Mouse (Mus musculus) stomach, embryonic 15.5 days (tissue): Measurements from ENCODE around the gene Cox4i1. TPM values are rescaled to one million over a fixed set of nuclear protein-coding genes. Genes with fewer than 3 reads are reported as not detected.
"Not testable (repeated sequence)": the region's sequence is repeated elsewhere in the genome, so short reads cannot be mapped to it uniquely, and the experiment has no call there.

Experiments used
- ATAC-seq: fragments of 200-750 bp; cut with Nextera tagmentation; 2 replicates; pipeline ENCODE4 v1.8.0; 2017; ENCODE audit warnings: low read depth, moderate number of reproducible peaks, moderate TSS enrichment; ENCODE audit not compliant: insufficient read depth, low FRiP score
- H3K27ac ChIP-seq: fragments of 300-500 bp; sonication (generic); 2 replicates; pipeline ENCODE4 v1.5.1; 2015; ENCODE audit warnings: mild to moderate bottlenecking, inconsistent platforms
- H3K27me3 ChIP-seq: fragments of 300-500 bp; sonication (generic); replicated peaks from 2 replicates; pipeline ENCODE4 v1.6.1; 2015; ENCODE audit warnings: inconsistent platforms
- H3K36me3 ChIP-seq: fragments of 300-500 bp; sonication (generic); 2 replicates; pipeline ENCODE4 v1.6.1; 2015; ENCODE audit warnings: inconsistent platforms
- H3K4me1 ChIP-seq: fragments of 300-500 bp; sonication (generic); 2 replicates; pipeline ENCODE4 v1.6.1; 2015; ENCODE audit warnings: inconsistent platforms
- H3K4me2 ChIP-seq: fragments of 300-500 bp; sonication (generic); 2 replicates; pipeline ENCODE4 v1.6.1; 2015; ENCODE audit warnings: mild to moderate bottlenecking, inconsistent platforms
- H3K4me3 ChIP-seq: fragments of 300-500 bp; sonication (generic); replicated peaks from 2 replicates; pipeline ENCODE4 v1.5.1; 2015; ENCODE audit warnings: inconsistent platforms
- H3K9ac ChIP-seq: fragments of 300-500 bp; sonication (generic); 2 replicates; pipeline ENCODE4 v1.6.1; 2015; ENCODE audit warnings: inconsistent platforms
- H3K9me3 ChIP-seq: fragments of 300-500 bp; sonication (generic); 2 replicates; pipeline ENCODE4 v1.6.1; 2016; ENCODE audit warnings: inconsistent platforms
- WGBS: fragments of 180-500 bp; shearing (Covaris S2); methylation state at CpG from one replicate; pipeline ENCODE4 v1.1.7; 2015; 5-methylcytosine and 5-hydroxymethylcytosine counted together
- polyA plus RNA-seq: library from polyadenylated mRNA; unstranded; fragments of >200 nt; fragmentation: Nextera tagmentation; extraction: Ambion mirVana; gene quantifications from 2 replicates; pipeline ENCODE4 v1.2.1, GENCODE M21; 2015

The Cox4i1 gene
- polyA plus RNA-seq, 1 experiment from 2014 or later, result 1,112 TPM

- Histone ChIP-seq H3K4me2 (peak overlapping the region; percentile 66), H3K9me3 (no peaks in the 10 kb centered on the region), H3K36me3 (peaks cover 17% of the 10 kb centered on the region), H3K4me3 (peak overlapping the region; percentile 97), H3K9ac (peak overlapping the region; percentile 96; the same call in 1 of the 2 replicates), H3K27me3 (no peaks in the 10 kb centered on the region), H3K4me1 (peaks cover 47% of the 10 kb centered on the region), H3K27ac (peak overlapping the region; percentile 83; the same call in 1 of the 2 replicates)
- WGBS, result 4% methylated on average over 17 of the region's 17 CpGs
- ATAC-seq, result no peak
These were observed 1.1 kb upstream of the Cox4i1 start for GRCm38 (mm10) chr8:120666807-120667470.

- ATAC-seq, result no peak; the same call in 1 of the 2 replicates
- under 1% methylated on average over 51 of the region's 51 CpGs for WGBS
- H3K27me3 ChIP-seq, result no peaks in the 10 kb centered on the region
- peak within 1 kb of the TSS; percentile 84 for H3K27ac ChIP-seq
- H3K4me3 ChIP-seq, result peak within 1 kb of the TSS; percentile 97
- H3K36me3 ChIP-seq, result peaks cover 32% of the 10 kb centered on the region
- peaks cover 47% of the 10 kb centered on the region for H3K4me1 ChIP-seq
- peak within 1 kb of the TSS; percentile 96 for H3K9ac ChIP-seq
- H3K4me2 ChIP-seq, result peak within 1 kb of the TSS; percentile 85
- H3K9me3 ChIP-seq, result no peaks in the 10 kb centered on the region
These were observed 418 bp downstream of the Cox4i1 start, which contains the start of gene Emc8 for GRCm38 (mm10) chr8:120668374-120668905. Emc8 (minus strand) TSS chr8:120668573.

GRCm38 (mm10) chr8:120671775-120672174, 3.8 kb downstream of the Cox4i1 start:
- H3K27me3 ChIP-seq, result no peaks in the 10 kb centered on the region
- 63% methylated on average over 6 of the region's 6 CpGs for WGBS
- H3K27ac ChIP-seq, result no peak overlapping the region
- peaks cover 22% of the 10 kb centered on the region for H3K4me1 ChIP-seq
- H3K4me2 ChIP-seq, result no peak overlapping the region
- no peak overlapping the region for H3K4me3 ChIP-seq
- no peak for ATAC-seq
- H3K9ac ChIP-seq, result no peak overlapping the region
- H3K9me3 ChIP-seq, result no peaks in the 10 kb centered on the region
- peaks cover 40% of the 10 kb centered on the region for H3K36me3 ChIP-seq

GRCm38 (mm10) chr8:120672626-120673229, 4.7 kb downstream of the Cox4i1 start:
- peaks cover 40% of the 10 kb centered on the region for H3K36me3 ChIP-seq
- WGBS, result 86% methylated on average over 16 of the region's 16 CpGs
- H3K27ac ChIP-seq, result no peak overlapping the region

GRCm38 (mm10) chr8:120673298-120673697, 5.3 kb downstream of the Cox4i1 start:
- peaks cover 40% of the 10 kb centered on the region for H3K36me3 ChIP-seq

More at GRCm38 (mm10) chr8:120672626-120673229, 4.7 kb downstream of the Cox4i1 start:
- H3K27me3 ChIP-seq, result no peaks in the 10 kb centered on the region
- H3K4me3 ChIP-seq, result no peak overlapping the region
- H3K9me3 ChIP-seq, result no peaks in the 10 kb centered on the region
- no peak overlapping the region for H3K9ac ChIP-seq
- no peak overlapping the region for H3K4me2 ChIP-seq
- peaks cover 19% of the 10 kb centered on the region for H3K4me1 ChIP-seq
- ATAC-seq, result no peak

GRCm38 (mm10) chr8:120675718-120676117, 7.7 kb downstream of the Cox4i1 start:
- ATAC-seq, result no peak
- H3K36me3 ChIP-seq, result peaks cover 31% of the 10 kb centered on the region
- H3K4me3 ChIP-seq, result no peak overlapping the region
- no peak overlapping the region for H3K9ac ChIP-seq
- H3K27me3 ChIP-seq, result no peaks in the 10 kb centered on the region
- H3K4me2 ChIP-seq, result no peak overlapping the region
- no peak overlapping the region for H3K27ac ChIP-seq
- 76% methylated on average over 8 of the region's 8 CpGs for WGBS
- no peaks in the 10 kb centered on the region for H3K9me3 ChIP-seq
- H3K4me1 ChIP-seq, result peaks cover 5% of the 10 kb centered on the region; the same call in 1 of the 2 replicates

More at GRCm38 (mm10) chr8:120673298-120673697, 5.3 kb downstream of the Cox4i1 start:
- no peak overlapping the region for H3K27ac ChIP-seq
- H3K27me3 ChIP-seq, result no peaks in the 10 kb centered on the region
- H3K9me3 ChIP-seq, result no peaks in the 10 kb centered on the region
- WGBS, result 93% methylated on average over 7 of the region's 7 CpGs
- no peak overlapping the region for H3K4me2 ChIP-seq
- H3K4me1 ChIP-seq, result peaks cover 19% of the 10 kb centered on the region
- no peak overlapping the region for H3K4me3 ChIP-seq
- ATAC-seq, result no peak
- H3K9ac ChIP-seq, result no peak overlapping the region

GRCm38 (mm10) chr8:120678447-120678846, 10.4 kb downstream of the Cox4i1 start:
- no peaks in the 10 kb centered on the region for H3K4me1 ChIP-seq
- no peak overlapping the region for H3K27ac ChIP-seq
- H3K9me3 ChIP-seq, result no peaks in the 10 kb centered on the region
- peak; percentile 57 for ATAC-seq
- peaks cover 8% of the 10 kb centered on the region for H3K36me3 ChIP-seq
- no peak overlapping the region for H3K4me3 ChIP-seq
- no peak overlapping the region for H3K4me2 ChIP-seq
- WGBS, result 9% methylated on average over 10 of the region's 10 CpGs
- no peak overlapping the region for H3K9ac ChIP-seq
- H3K27me3 ChIP-seq, result no peaks in the 10 kb centered on the region

- Histone ChIP-seq H3K4me2 (no peak overlapping the region), H3K27ac (no peak overlapping the region), H3K4me1 (peaks cover 8% of the 10 kb centered on the region; the same call in 1 of the 2 replicates), H3K9ac (no peak overlapping the region), H3K4me3 (no peak overlapping the region), H3K27me3 (no peaks in the 10 kb centered on the region), H3K36me3 (no peaks in the 10 kb centered on the region), H3K9me3 (no peaks in the 10 kb centered on the region)
- ATAC-seq, result peak; percentile 33; the same call in 1 of the 2 replicates
- WGBS, result 41% methylated on average over 11 of the region's 11 CpGs
These were observed 11.8 kb downstream of the Cox4i1 start for GRCm38 (mm10) chr8:120679629-120680387.

GRCm38 (mm10) chr8:120680405-120680804, 12.4 kb downstream of the Cox4i1 start:
- H3K36me3 ChIP-seq, H3K9me3 ChIP-seq, H3K27ac ChIP-seq, H3K4me3 ChIP-seq, H3K27me3 ChIP-seq, H3K9ac ChIP-seq, H3K4me2 ChIP-seq, ATAC-seq: not testable (repeated sequence)
- H3K4me1 ChIP-seq, result peaks cover 14% of the 10 kb centered on the region; the same call in 1 of the 2 replicates
- 56% methylated on average over 7 of the region's 7 CpGs for WGBS

- H3K9me3 ChIP-seq, result no peaks in the 10 kb centered on the region
- no peaks in the 10 kb centered on the region for H3K27me3 ChIP-seq
- no peak overlapping the region for H3K9ac ChIP-seq
- H3K27ac ChIP-seq, result no peak overlapping the region
- no peaks in the 10 kb centered on the region for H3K36me3 ChIP-seq
- H3K4me2 ChIP-seq, result no peak overlapping the region
- peaks cover 17% of the 10 kb centered on the region; the same call in 1 of the 2 replicates for H3K4me1 ChIP-seq
- WGBS, result 74% methylated on average over 10 of the region's 10 CpGs
- no peak for ATAC-seq
- no peak overlapping the region for H3K4me3 ChIP-seq
These were observed 13.1 kb downstream of the Cox4i1 start for GRCm38 (mm10) chr8:120681113-120681512.

GRCm38 (mm10) chr8:120683602-120684001, 15.6 kb downstream of the Cox4i1 start:
- WGBS, result 17% methylated on average over 10 of the region's 10 CpGs
- ATAC-seq, result peak; percentile 50
- Histone ChIP-seq H3K27me3 (peaks cover 4% of the 10 kb centered on the region; the same call in 1 of the 2 replicates), H3K4me2 (no peak overlapping the region), H3K9ac (no peak overlapping the region), H3K4me3 (no peak overlapping the region), H3K4me1 (peaks cover 17% of the 10 kb centered on the region; the same call in 1 of the 2 replicates), H3K36me3 (no peaks in the 10 kb centered on the region), H3K9me3 (no peaks in the 10 kb centered on the region), H3K27ac (no peak overlapping the region)
